In the genomic region with DNA sequence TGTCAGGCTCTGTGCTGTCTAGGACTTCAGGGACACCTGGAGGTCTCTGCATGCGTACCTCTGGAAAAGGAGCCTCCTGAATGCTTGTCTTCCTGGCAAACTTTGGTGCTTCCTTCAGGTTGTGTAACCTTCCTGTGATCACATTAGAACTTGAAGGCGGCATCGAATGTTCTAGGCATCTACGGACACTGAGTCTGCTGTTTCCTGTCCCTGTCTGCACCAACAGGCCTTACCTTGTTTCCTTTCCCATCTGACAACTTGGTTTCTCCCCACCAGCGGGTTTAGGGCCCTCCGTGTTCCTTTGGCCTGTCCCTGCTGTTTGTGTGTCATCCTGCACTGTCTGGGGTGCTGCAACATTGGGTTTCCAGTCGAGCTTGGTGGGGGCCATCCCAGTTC, we compare ENCODE assay signal across 10 mouse cellular contexts. TPM values are rescaled to one million over a fixed set of nuclear protein-coding genes. Genes with fewer than 3 reads are reported as not detected.
DNase-seq lines count a peak whose midpoint lies in the region; ATAC-seq and TF ChIP-seq lines count a peak whose summit lies in the region.
"Had no signal": no experiment of that assay in that cellular context is flagged by ENCODE, and none has a peak within 500 bp of the region (broad histone marks: within the 10 kb centered on the region; RNA-seq: fewer than 3 reads in every experiment).

No protein-coding gene starts in this region.

- no peak for TF ChIP-seq POLR2A in lung, adult 2 months (IDR thresholded peaks at IDR 0.05; ENCODE audit: borderline replicate concordance, extremely low read depth, low read depth, low read length)

- no peak for DNase-seq in gastrocnemius, adult 2 months
- DNase-seq in gastrocnemius, postnatal 36 days = no peak
- no peak for DNase-seq in lung, adult 2 months
- DNase-seq in Muller cell, postnatal 12 days (ENCODE audit: inconsistent ontology term) = no peak
- no peak for DNase-seq in cerebellum, adult 9-11 months
- DNase-seq: adrenal gland, postnatal 10 days; gastrocnemius, postnatal 14 days had no signal

- H3K27me3 ChIP-seq in lung, embryonic 15.5 days = no peaks in the 10 kb centered on the region
- H3K27me3 ChIP-seq in embryonic facial prominence, embryonic 15.5 days = no peaks in the 10 kb centered on the region

- H3K4me2 ChIP-seq in lung, embryonic 15.5 days = no peak overlapping the region
- H3K4me2 ChIP-seq in embryonic facial prominence, embryonic 15.5 days (replicated peaks) = no peak overlapping the region

- H3K36me3 ChIP-seq in lung, embryonic 15.5 days = 0 out of 2 replicates have a peak, but pooled peaks cover 4% of the 10 kb centered on the region
- H3K36me3 ChIP-seq in embryonic facial prominence, embryonic 15.5 days = peaks cover 6% of the 10 kb centered on the region; the same call in 1 of the 2 replicates
- no peaks in the 10 kb centered on the region for H3K36me3 ChIP-seq in macrophage (ENCODE audit: inconsistent target)

- peaks cover 68% of the 10 kb centered on the region; the same call in 1 of the 2 replicates for H3K79me2 ChIP-seq in macrophage (ENCODE audit: inconsistent target)

- intact Hi-C loops in gastrocnemius, adult 2 months (cut with DNase I) = no loop called here
- intact Hi-C loops in gastrocnemius, postnatal 36 days (cut with DNase I) = no loop called here

- H3K4me1 ChIP-seq in lung, embryonic 15.5 days = peaks cover 67% of the 10 kb centered on the region
- peaks cover 61% of the 10 kb centered on the region for H3K4me1 ChIP-seq in lung, adult 2 months (ENCODE audit: control insufficient read depth, insufficient read depth, low read length)
- peaks cover 85% of the 10 kb centered on the region for H3K4me1 ChIP-seq in embryonic facial prominence, embryonic 15.5 days

- no peaks in the 10 kb centered on the region for H3K9me3 ChIP-seq in lung, embryonic 15.5 days
- H3K9me3 ChIP-seq in embryonic facial prominence, embryonic 15.5 days (replicated peaks) = no peaks in the 10 kb centered on the region

- H3K27ac ChIP-seq in gastrocnemius, adult 2 months = peak overlapping the region; percentile 93
- peak overlapping the region; percentile 98; the same call in 1 of the 2 replicates for H3K27ac ChIP-seq in lung, embryonic 15.5 days
- peak overlapping the region; percentile 96 for H3K27ac ChIP-seq in embryonic facial prominence, embryonic 15.5 days (replicated peaks)
- H3K27ac ChIP-seq in macrophage = peak overlapping the region; percentile 80

- whole genome bisulfite sequencing in lung, embryonic 15.5 days = 77% methylated on average over 7 of the region's 7 CpGs
- 55% methylated on average over 7 of the region's 7 CpGs for WGBS in lung, adult 2 months
- WGBS in embryonic facial prominence, embryonic 15.5 days = 78% methylated on average over 7 of the region's 7 CpGs
- 14% methylated on average over 7 of the region's 7 CpGs for WGBS in macrophage (ENCODE audit: missing documents)

- H3K4me3 ChIP-seq in gastrocnemius, adult 2 months = peak overlapping the region; percentile 70
- no peak overlapping the region for H3K4me3 ChIP-seq in lung, embryonic 15.5 days
- H3K4me3 ChIP-seq in lung, adult 2 months (replicated peaks; ENCODE audit: extremely low read depth, low read depth, low read length) = no peak overlapping the region
- H3K4me3 ChIP-seq in embryonic facial prominence, embryonic 15.5 days (replicated peaks) = no peak overlapping the region
- peak overlapping the region; percentile 32; the same call in 1 of the 2 replicates for H3K4me3 ChIP-seq in macrophage (ENCODE audit: inconsistent target)

- H3K9ac ChIP-seq in lung, embryonic 15.5 days = no peak overlapping the region
- no peak overlapping the region for H3K9ac ChIP-seq in embryonic facial prominence, embryonic 15.5 days

- no peak for TF ChIP-seq CTCF in gastrocnemius, adult 2 months (IDR thresholded peaks at IDR 0.05)
- no peak for TF ChIP-seq CTCF in lung, adult 2 months (IDR thresholded peaks at IDR 0.05; ENCODE audit: insufficient read depth, low read length)

- no peak for ATAC-seq in lung, embryonic 15.5 days (ENCODE audit: borderline replicate concordance, extremely low read depth, low FRiP score, low TSS enrichment)
- ATAC-seq in embryonic facial prominence, embryonic 15.5 days (ENCODE audit: insufficient number of reproducible peaks, low FRiP score, low TSS enrichment, low read depth) = no peak

RNA-seq across cellular contexts. Expression of gene Ap5z1, which starts 21.7 kb away (rescaled TPM):
- total RNA-seq in gastrocnemius, adult 2 months (2021) = 1 to 10 TPM; 3.7 to 5.0 TPM
- 1 to 10 TPM; 3.4 to 4.2 TPM for total RNA-seq in gastrocnemius, postnatal 36 days (2021)
- polyA plus RNA-seq in lung, embryonic 15.5 days (2015; fragmentation: Nextera tagmentation; extraction: Ambion mirVana) = 7.8 and 8.8 TPM in 2 replicates
- 50.6 and 66.2 TPM in 2 replicates for polyA plus RNA-seq in lung, adult 2 months (2012; rRNA removed)
- 9.9 and 11.8 TPM in 2 replicates for polyA plus RNA-seq in embryonic facial prominence, embryonic 15.5 days (2015; fragmentation: Nextera tagmentation; extraction: Ambion mirVana)
- total RNA-seq in macrophage (2018; cell fraction: chromatin; rRNA removed) = 100 to 1,000 TPM in 20 of 26 experiments, 10 to 100 TPM in 6; 52.4 to 220 (median 129) TPM
- 10 to 100 TPM; 11.7 to 34.5 (median 23.5) TPM for total RNA-seq in macrophage (2018; cell fraction: cytosol; rRNA removed)
- 100 to 1,000 TPM in 7 of 26 experiments, 10 to 100 TPM in 19; 31.3 to 145 (median 77.2) TPM for total RNA-seq in macrophage (2018; cell fraction: nucleus; rRNA removed)
- polyA plus RNA-seq in macrophage (2018) = 20.0 to 30.2 TPM (median 20.7 TPM) in 3 replicates

RNA-seq across cellular contexts. Expression of gene Foxk1, which starts 40.7 kb away (rescaled TPM):
- 10 to 100 TPM; 12.2 to 18.9 TPM for total RNA-seq in gastrocnemius, adult 2 months (2021)
- total RNA-seq in gastrocnemius, postnatal 36 days (2021) = 10 to 100 TPM; 12.5 to 14.5 TPM
- polyA plus RNA-seq in lung, embryonic 15.5 days (2015; fragmentation: Nextera tagmentation; extraction: Ambion mirVana) = 4.0 and 5.7 TPM in 2 replicates
- 23.5 and 26.1 TPM in 2 replicates for polyA plus RNA-seq in lung, adult 2 months (2012; rRNA removed)
- polyA plus RNA-seq in embryonic facial prominence, embryonic 15.5 days (2015; fragmentation: Nextera tagmentation; extraction: Ambion mirVana) = 6.5 and 6.6 TPM in 2 replicates
- total RNA-seq in macrophage (2018; cell fraction: chromatin; rRNA removed) = 10 to 100 TPM in 14 of 26 experiments, 1 to 10 TPM in 12; 3.4 to 17.4 (median 11.5) TPM
- total RNA-seq in macrophage (2018; cell fraction: cytosol; rRNA removed) = 10 to 100 TPM in 25 of 26 experiments, 1 to 10 TPM in 1; 9.9 to 19.0 (median 14.0) TPM
- 10 to 100 TPM in 18 of 26 experiments, 1 to 10 TPM in 8; 7.9 to 18.3 (median 12.9) TPM for total RNA-seq in macrophage (2018; cell fraction: nucleus; rRNA removed)
- polyA plus RNA-seq in macrophage (2018) = 8.6 to 10.0 TPM (median 9.3 TPM) in 3 replicates

Comparison
In these comparisons a context has a peak if more than half of its experiments do, and no peak if none do; other contexts are left out.
1. H3K4me3 ChIP-seq: peak in gastrocnemius, adult 2 months (single experiment) and macrophage (single experiment); none in lung, embryonic 15.5 days (single experiment), lung, adult 2 months (single experiment) and embryonic facial prominence, embryonic 15.5 days (single experiment).
2. Peak in every context shown above with its lines, with median percentiles within 50 percentile points of each other: H3K27ac ChIP-seq.